Mouse (Mus musculus): ENCODE data around the gene Trank1. TPM values are rescaled to one million over a fixed set of nuclear protein-coding genes. Genes with fewer than 3 reads are reported as not detected.

The Trank1 gene
- polyA plus RNA-seq, 1 experiment: not detected

DNA sequence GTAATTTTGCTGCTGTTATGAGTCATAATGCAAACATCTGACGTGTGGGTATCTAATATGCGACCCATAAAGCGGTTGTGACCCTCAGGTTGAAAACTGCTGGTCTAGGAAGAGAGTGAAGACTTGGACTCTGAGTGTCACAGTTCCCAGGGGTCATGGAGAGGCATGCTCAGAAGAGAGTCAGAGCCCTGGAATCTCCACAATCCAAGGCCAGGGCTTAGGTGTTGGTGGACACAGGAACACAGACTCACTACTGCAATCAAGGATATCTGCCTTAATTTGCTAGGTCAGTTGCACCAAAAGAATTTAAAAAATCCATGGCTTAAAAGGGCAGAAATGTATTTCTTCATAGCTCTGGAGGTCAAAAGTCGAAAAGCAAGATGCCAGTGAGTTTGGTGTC lies 18.3 kb upstream of the Trank1 start:
- no peaks in the 10 kb centered on the region for H3K79me2 ChIP-seq (ENCODE audit: control insufficient read depth, insufficient read depth)
- H3K27me3 ChIP-seq (ENCODE audit: control insufficient read depth, insufficient read depth, insufficient read length): no peaks in the 10 kb centered on the region
- H3K4me3 ChIP-seq: no peak overlapping the region
- no peak overlapping the region for H3ac ChIP-seq (ENCODE audit: control insufficient read depth, insufficient read length)
- no peaks in the 10 kb centered on the region for H3K36me3 ChIP-seq (ENCODE audit: control insufficient read depth, insufficient read depth)
- TF ChIP-seq MYOG (IDR thresholded peaks at IDR 0.05; ENCODE audit: control insufficient read depth in 1 of 3, insufficient read depth in 1 of 3, insufficient read length in 2 of 3, low read depth in 2 of 3) (no peak), SRF (IDR thresholded peaks at IDR 0.05; ENCODE audit: control insufficient read depth, insufficient read length, low read depth) (no peak), MYOD1 (IDR thresholded peaks at IDR 0.05; ENCODE audit: control insufficient read depth in 1 of 3, insufficient read length in 2 of 3, low read depth in 2 of 3) (no peak), TCF12 (IDR thresholded peaks at IDR 0.05; ENCODE audit: insufficient read depth, poor library complexity, severe bottlenecking) (no peak), POLR2AphosphoS2 (IDR thresholded peaks at IDR 0.05; ENCODE audit: insufficient read length, low read depth) (no peak), TCF3 (IDR thresholded peaks at IDR 0.05; ENCODE audit: insufficient read length, low read depth) (no peak), MAX (IDR thresholded peaks at IDR 0.05; ENCODE audit: low read depth) (no peak), REST (IDR thresholded peaks at IDR 0.05; ENCODE audit: insufficient read depth, insufficient read length) (no peak), E2F4 (IDR thresholded peaks at IDR 0.05; ENCODE audit: insufficient read depth) (no peak)
- no peak overlapping the region for H3K4me2 ChIP-seq (ENCODE audit: low read depth)

DNA sequence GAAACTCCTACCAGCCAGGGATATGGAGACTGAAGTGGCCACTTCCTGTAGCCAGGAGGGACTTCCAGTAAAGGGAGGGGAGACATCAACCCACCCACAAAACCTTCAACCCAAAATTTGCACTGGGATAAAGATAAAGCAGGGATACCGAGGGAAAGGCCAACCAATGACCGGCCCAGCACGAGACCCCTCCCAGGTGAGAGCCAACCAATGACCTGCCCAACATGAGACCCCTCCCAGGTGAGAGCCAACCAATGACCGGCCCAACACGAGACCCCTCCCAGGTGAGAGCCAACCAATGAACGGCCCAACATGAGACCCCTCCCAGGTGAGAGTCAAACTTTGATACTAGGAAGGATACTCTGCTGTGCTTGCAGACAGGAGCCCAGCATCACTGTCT lies 16.6 kb upstream of the Trank1 start:
- no peak for TF ChIP-seq TCF3 (IDR thresholded peaks at IDR 0.05; ENCODE audit: insufficient read length, low read depth)
- no peak for TF ChIP-seq MAX (IDR thresholded peaks at IDR 0.05; ENCODE audit: low read depth)
- TF ChIP-seq REST (IDR thresholded peaks at IDR 0.05; ENCODE audit: insufficient read depth, insufficient read length): no peak
- Histone ChIP-seq H3K27me3 (ENCODE audit: control insufficient read depth, insufficient read depth, insufficient read length) (no peaks in the 10 kb centered on the region), H3K4me3 (no peak overlapping the region), H3ac (ENCODE audit: control insufficient read depth, insufficient read length) (no peak overlapping the region), H3K36me3 (ENCODE audit: control insufficient read depth, insufficient read depth) (no peaks in the 10 kb centered on the region), H3K79me2 (ENCODE audit: control insufficient read depth, insufficient read depth) (no peaks in the 10 kb centered on the region), H3K4me2 (ENCODE audit: low read depth) (no peak overlapping the region)

DNA sequence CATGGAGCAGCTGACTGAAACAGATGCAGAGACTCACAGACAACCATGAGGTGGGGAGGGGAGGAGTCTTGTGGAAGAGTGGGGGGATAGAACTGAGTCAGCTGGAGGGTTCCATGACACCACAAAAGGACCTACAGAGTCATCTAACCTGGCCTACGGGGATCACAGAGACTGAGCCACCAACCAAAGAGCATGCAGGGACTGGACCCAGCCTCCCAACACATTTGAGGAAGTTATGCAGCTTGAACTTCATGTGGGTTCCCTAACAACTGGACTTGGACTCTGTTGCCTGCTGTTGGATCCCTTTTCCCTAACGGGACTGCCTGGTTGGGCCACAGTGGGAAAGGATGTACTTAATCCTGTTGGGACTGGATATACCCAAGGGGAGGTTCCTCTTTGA lies 16.2 kb upstream of the Trank1 start:
- Histone ChIP-seq H3K36me3 (ENCODE audit: control insufficient read depth, insufficient read depth) (no peaks in the 10 kb centered on the region), H3K4me2 (ENCODE audit: low read depth) (no peak overlapping the region), H3K4me3 (no peak overlapping the region), H3ac (ENCODE audit: control insufficient read depth, insufficient read length) (no peak overlapping the region), H3K27me3 (ENCODE audit: control insufficient read depth, insufficient read depth, insufficient read length) (no peaks in the 10 kb centered on the region), H3K79me2 (ENCODE audit: control insufficient read depth, insufficient read depth) (no peaks in the 10 kb centered on the region)
- no peak for TF ChIP-seq TCF3 (IDR thresholded peaks at IDR 0.05; ENCODE audit: insufficient read length, low read depth)
- TF ChIP-seq MYOG (IDR thresholded peaks at IDR 0.05; ENCODE audit: control insufficient read depth in 1 of 3, insufficient read depth in 1 of 3, insufficient read length in 2 of 3, low read depth in 2 of 3): no peak
- TF ChIP-seq CEBPB (IDR thresholded peaks at IDR 0.05; ENCODE audit: insufficient read depth, poor library complexity, severe bottlenecking): no peak
- TF ChIP-seq POLR2AphosphoS2 (IDR thresholded peaks at IDR 0.05; ENCODE audit: insufficient read length, low read depth): no peak
- TF ChIP-seq USF1 (IDR thresholded peaks at IDR 0.05; ENCODE audit: low read depth): no peak
- TF ChIP-seq MAX (IDR thresholded peaks at IDR 0.05; ENCODE audit: low read depth): no peak
- TF ChIP-seq REST (IDR thresholded peaks at IDR 0.05; ENCODE audit: insufficient read depth, insufficient read length): no peak
- TF ChIP-seq SRF (IDR thresholded peaks at IDR 0.05; ENCODE audit: control insufficient read depth, insufficient read length, low read depth): no peak
- TF ChIP-seq TCF12 (IDR thresholded peaks at IDR 0.05; ENCODE audit: insufficient read depth, poor library complexity, severe bottlenecking): no peak
- TF ChIP-seq POLR2A (IDR thresholded peaks at IDR 0.05; ENCODE audit: insufficient read length, low read depth): no peak
- TF ChIP-seq E2F4 (IDR thresholded peaks at IDR 0.05; ENCODE audit: insufficient read depth): no peak
- no peak for TF ChIP-seq MYOD1 (IDR thresholded peaks at IDR 0.05; ENCODE audit: control insufficient read depth in 1 of 3, insufficient read length in 2 of 3, low read depth in 2 of 3)

DNA sequence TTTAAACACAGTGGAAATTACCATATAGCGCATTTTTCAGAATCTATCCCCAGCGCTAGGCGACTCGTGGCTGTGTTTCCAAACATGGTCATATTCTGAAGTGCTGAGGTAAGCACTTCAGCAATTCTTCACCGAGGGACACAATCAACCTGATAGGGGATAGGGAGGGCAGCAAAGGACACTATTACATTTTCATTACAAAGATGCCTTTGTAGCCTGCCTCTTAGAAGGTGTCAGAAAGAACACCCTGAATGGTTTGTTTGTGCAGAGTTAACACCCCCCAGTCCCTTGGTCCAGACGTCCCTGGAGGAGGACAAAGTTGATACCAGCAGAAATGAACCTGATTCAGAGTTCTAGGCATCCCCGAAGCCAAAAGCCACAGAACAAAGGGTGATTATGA lies 15.1 kb upstream of the Trank1 start:
- Histone ChIP-seq H3K36me3 (ENCODE audit: control insufficient read depth, insufficient read depth) (no peaks in the 10 kb centered on the region), H3K79me2 (ENCODE audit: control insufficient read depth, insufficient read depth) (no peaks in the 10 kb centered on the region), H3K4me2 (ENCODE audit: low read depth) (no peak overlapping the region), H3K4me3 (no peak overlapping the region), H3K27me3 (ENCODE audit: control insufficient read depth, insufficient read depth, insufficient read length) (no peaks in the 10 kb centered on the region), H3ac (ENCODE audit: control insufficient read depth, insufficient read length) (no peak overlapping the region)
- TF ChIP-seq POLR2A (IDR thresholded peaks at IDR 0.05; ENCODE audit: insufficient read length, low read depth): no peak
- no peak for TF ChIP-seq MYOD1 (IDR thresholded peaks at IDR 0.05; ENCODE audit: control insufficient read depth in 1 of 3, insufficient read length in 2 of 3, low read depth in 2 of 3)
- no peak for TF ChIP-seq USF1 (IDR thresholded peaks at IDR 0.05; ENCODE audit: low read depth)
- no peak for TF ChIP-seq TCF3 (IDR thresholded peaks at IDR 0.05; ENCODE audit: insufficient read length, low read depth)
- no peak for TF ChIP-seq TCF12 (IDR thresholded peaks at IDR 0.05; ENCODE audit: insufficient read depth, poor library complexity, severe bottlenecking)
- TF ChIP-seq MAX (IDR thresholded peaks at IDR 0.05; ENCODE audit: low read depth): no peak

DNA sequence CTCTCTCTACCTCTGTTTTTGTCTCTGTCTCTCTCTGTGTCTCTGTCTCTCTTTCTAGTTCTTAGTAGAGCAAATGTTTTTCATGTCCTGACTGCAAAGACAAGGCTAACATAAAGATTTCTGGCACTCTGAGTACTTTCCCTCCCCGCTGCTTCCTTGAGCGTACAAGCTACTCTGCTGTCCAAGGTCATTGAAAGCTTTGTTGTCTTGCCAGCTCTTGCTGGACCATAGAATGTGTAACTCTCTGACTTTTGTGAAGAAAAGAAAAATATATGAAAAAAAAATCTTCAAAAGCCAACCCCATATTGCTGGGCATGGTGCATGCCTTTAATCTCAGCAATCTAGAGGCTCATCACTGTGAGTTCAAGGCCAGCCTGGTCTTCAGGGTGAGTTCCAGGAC lies 12.9 kb upstream of the Trank1 start:
- Histone ChIP-seq H3K36me3 (ENCODE audit: control insufficient read depth, insufficient read depth) (no peaks in the 10 kb centered on the region), H3ac (ENCODE audit: control insufficient read depth, insufficient read length) (no peak overlapping the region), H3K4me3 (no peak overlapping the region), H3K4me2 (ENCODE audit: low read depth) (no peak overlapping the region), H3K27me3 (ENCODE audit: control insufficient read depth, insufficient read depth, insufficient read length) (no peaks in the 10 kb centered on the region), H3K79me2 (ENCODE audit: control insufficient read depth, insufficient read depth) (no peaks in the 10 kb centered on the region)
- no peak for TF ChIP-seq USF1 (IDR thresholded peaks at IDR 0.05; ENCODE audit: low read depth)
- TF ChIP-seq MAX (IDR thresholded peaks at IDR 0.05; ENCODE audit: low read depth): no peak
- TF ChIP-seq TCF3 (IDR thresholded peaks at IDR 0.05; ENCODE audit: insufficient read length, low read depth): no peak
- TF ChIP-seq POLR2AphosphoS2 (IDR thresholded peaks at IDR 0.05; ENCODE audit: insufficient read length, low read depth): no peak
- TF ChIP-seq CEBPB (IDR thresholded peaks at IDR 0.05; ENCODE audit: insufficient read depth, poor library complexity, severe bottlenecking): no peak
- no peak for TF ChIP-seq MYOD1 (IDR thresholded peaks at IDR 0.05; ENCODE audit: control insufficient read depth in 1 of 3, insufficient read length in 2 of 3, low read depth in 2 of 3)
- TF ChIP-seq REST (IDR thresholded peaks at IDR 0.05; ENCODE audit: insufficient read depth, insufficient read length): no peak
- TF ChIP-seq MYOG (IDR thresholded peaks at IDR 0.05; ENCODE audit: control insufficient read depth in 1 of 3, insufficient read depth in 1 of 3, insufficient read length in 2 of 3, low read depth in 2 of 3): no peak
- no peak for TF ChIP-seq SRF (IDR thresholded peaks at IDR 0.05; ENCODE audit: control insufficient read depth, insufficient read length, low read depth)
